Mouse (Mus musculus): ENCODE measurements around the gene Eftud2. TPM values are rescaled to one million over a fixed set of nuclear protein-coding genes. Genes with fewer than 3 reads are reported as not detected.

Eftud2 gene
- polyA plus RNA-seq, 1 experiment from 2014 or later = 233 TPM

- no peak overlapping the region for H3K9ac ChIP-seq
- no peak overlapping the region for H3K4me2 ChIP-seq (replicated peaks)
- H3K4me3 ChIP-seq = no peak overlapping the region
- no peak overlapping the region for H3K27ac ChIP-seq
- H3K27me3 ChIP-seq = no peaks in the 10 kb centered on the region
- ATAC-seq (ENCODE audit: insufficient number of reproducible peaks, insufficient read depth, low FRiP score, low TSS enrichment) = no peak
- peaks cover 31% of the 10 kb centered on the region for H3K4me1 ChIP-seq
- peaks cover 10% of the 10 kb centered on the region for H3K36me3 ChIP-seq
- H3K9me3 ChIP-seq = no peaks in the 10 kb centered on the region
Observed at GRCm38 (mm10) chr11:102814881-102815280, 65.9 kb downstream of the Eftud2 start.

- peaks cover 25% of the 10 kb centered on the region for H3K4me1 ChIP-seq
- peaks cover 10% of the 10 kb centered on the region for H3K36me3 ChIP-seq
- H3K9ac ChIP-seq = no peak overlapping the region
- WGBS = 49% methylated on average over 4 of the region's 4 CpGs
- no peaks in the 10 kb centered on the region for H3K9me3 ChIP-seq
- no peak overlapping the region for H3K4me2 ChIP-seq (replicated peaks)
- H3K4me3 ChIP-seq = no peak overlapping the region
- no peak for ATAC-seq (ENCODE audit: insufficient number of reproducible peaks, insufficient read depth, low FRiP score, low TSS enrichment)
- no peak overlapping the region for H3K27ac ChIP-seq
- H3K27me3 ChIP-seq = no peaks in the 10 kb centered on the region
Observed at GRCm38 (mm10) chr11:102810721-102811485, 69.9 kb downstream of the Eftud2 start.

GRCm38 (mm10) chr11:102808246-102808645, 72.5 kb downstream of the Eftud2 start:
- H3K27ac ChIP-seq = no peak overlapping the region
- peaks cover 17% of the 10 kb centered on the region; the same call in 1 of the 2 replicates for H3K4me1 ChIP-seq
- no peak overlapping the region for H3K4me3 ChIP-seq
- no peak overlapping the region for H3K4me2 ChIP-seq (replicated peaks)
- no peak overlapping the region for H3K9ac ChIP-seq
- 69% methylated on average over 5 of the region's 5 CpGs for WGBS
- peaks cover 30% of the 10 kb centered on the region for H3K36me3 ChIP-seq
- no peak for ATAC-seq (ENCODE audit: insufficient number of reproducible peaks, insufficient read depth, low FRiP score, low TSS enrichment)
- no peaks in the 10 kb centered on the region for H3K9me3 ChIP-seq
- H3K27me3 ChIP-seq = no peaks in the 10 kb centered on the region

- Histone ChIP-seq H3K4me1 (peaks cover 6% of the 10 kb centered on the region; the same call in 1 of the 2 replicates), H3K27ac (no peak overlapping the region), H3K9ac (no peak overlapping the region), H3K4me3 (no peak overlapping the region), H3K9me3 (no peaks in the 10 kb centered on the region), H3K36me3 (peaks cover 63% of the 10 kb centered on the region), H3K4me2 (replicated peaks) (no peak overlapping the region), H3K27me3 (no peaks in the 10 kb centered on the region)
- ATAC-seq (ENCODE audit: insufficient number of reproducible peaks, insufficient read depth, low FRiP score, low TSS enrichment) = no peak
- 85% methylated on average over 5 of the region's 5 CpGs for WGBS
Observed at GRCm38 (mm10) chr11:102803453-102803852, 77.3 kb downstream of the Eftud2 start.

GRCm38 (mm10) chr11:102794157-102794556, 86.6 kb downstream of the Eftud2 start:
- H3K36me3 ChIP-seq = peaks cover 22% of the 10 kb centered on the region
- WGBS = 66% methylated on average over 8 of the region's 8 CpGs

GRCm38 (mm10) chr11:102791682-102792445, 88.9 kb downstream of the Eftud2 start:
- WGBS = 50% methylated on average over 14 of the region's 14 CpGs
- no peak overlapping the region for H3K4me2 ChIP-seq (replicated peaks)
- no peak overlapping the region for H3K4me3 ChIP-seq
- H3K36me3 ChIP-seq = peaks cover 6% of the 10 kb centered on the region; the same call in 1 of the 2 replicates
- no peak overlapping the region for H3K27ac ChIP-seq
- no peak for ATAC-seq (ENCODE audit: insufficient number of reproducible peaks, insufficient read depth, low FRiP score, low TSS enrichment)
- H3K4me1 ChIP-seq = peaks cover 9% of the 10 kb centered on the region
- no peak overlapping the region for H3K9ac ChIP-seq
- no peaks in the 10 kb centered on the region for H3K9me3 ChIP-seq
- H3K27me3 ChIP-seq = no peaks in the 10 kb centered on the region

More at GRCm38 (mm10) chr11:102794157-102794556, 86.6 kb downstream of the Eftud2 start:
- Histone ChIP-seq H3K27ac (no peak overlapping the region), H3K27me3 (no peaks in the 10 kb centered on the region), H3K4me2 (replicated peaks) (no peak overlapping the region), H3K9ac (no peak overlapping the region), H3K9me3 (no peaks in the 10 kb centered on the region), H3K4me3 (no peak overlapping the region), H3K4me1 (peaks cover 9% of the 10 kb centered on the region)
- ATAC-seq (ENCODE audit: insufficient number of reproducible peaks, insufficient read depth, low FRiP score, low TSS enrichment) = no peak

Other genes starting within 250 kb of the Eftud2 start
- gene Meioc, start 217.3 kb downstream of the Eftud2 start, polyA plus RNA-seq (2016; fragmentation: Nextera tagmentation; extraction: Ambion mirVana) = 0.65 and 1.3 TPM in 2 replicates
- gene Ccdc43, start 183.2 kb downstream of the Eftud2 start, polyA plus RNA-seq (2016; fragmentation: Nextera tagmentation; extraction: Ambion mirVana) = 49.3 and 52.1 TPM in 2 replicates
- gene Adam11, start 119.5 kb downstream of the Eftud2 start, polyA plus RNA-seq (2016; fragmentation: Nextera tagmentation; extraction: Ambion mirVana) = 23.2 and 25.0 TPM in 2 replicates
- gene Gjc1, start 61.3 kb downstream of the Eftud2 start, polyA plus RNA-seq (2016; fragmentation: Nextera tagmentation; extraction: Ambion mirVana) = 103 and 105 TPM in 2 replicates
- gene Higd1b, start 45.1 kb downstream of the Eftud2 start, polyA plus RNA-seq (2016; fragmentation: Nextera tagmentation; extraction: Ambion mirVana) = not detected in 2 replicates
- gene Ccdc103, start 219 bp upstream of the Eftud2 start, polyA plus RNA-seq (2016; fragmentation: Nextera tagmentation; extraction: Ambion mirVana) = 1.0 and 1.7 TPM in 2 replicates
- 0.14 TPM in 1 of 2 replicates, not detected in the other for gene Fam187a, start 4.2 kb upstream of the Eftud2 start, polyA plus RNA-seq (2016; fragmentation: Nextera tagmentation; extraction: Ambion mirVana)
- gene Gfap, start 19.9 kb upstream of the Eftud2 start, polyA plus RNA-seq (2016; fragmentation: Nextera tagmentation; extraction: Ambion mirVana) = 0.29 and 0.41 TPM in 2 replicates
- gene Kif18b, start 44.1 kb upstream of the Eftud2 start, polyA plus RNA-seq (2016; fragmentation: Nextera tagmentation; extraction: Ambion mirVana) = 10.3 and 10.6 TPM in 2 replicates
- 3.7 and 3.9 TPM in 2 replicates for gene C1ql1, start 65.7 kb upstream of the Eftud2 start, polyA plus RNA-seq (2016; fragmentation: Nextera tagmentation; extraction: Ambion mirVana)
- 45.7 and 50.8 TPM in 2 replicates for gene Nmt1, start 147.2 kb upstream of the Eftud2 start, polyA plus RNA-seq (2016; fragmentation: Nextera tagmentation; extraction: Ambion mirVana)
- 170 and 174 TPM in 2 replicates for gene Dcakd, start 147.3 kb upstream of the Eftud2 start, polyA plus RNA-seq (2016; fragmentation: Nextera tagmentation; extraction: Ambion mirVana)
- gene Plcd3, start 220.7 kb upstream of the Eftud2 start, polyA plus RNA-seq (2016; fragmentation: Nextera tagmentation; extraction: Ambion mirVana) = 3.9 and 4.2 TPM in 2 replicates
- gene Acbd4, start 220.7 kb upstream of the Eftud2 start, polyA plus RNA-seq (2016; fragmentation: Nextera tagmentation; extraction: Ambion mirVana) = 9.7 and 11.2 TPM in 2 replicates
- 4.0 and 4.2 TPM in 2 replicates for gene Hexim1, start 235.2 kb upstream of the Eftud2 start, polyA plus RNA-seq (2016; fragmentation: Nextera tagmentation; extraction: Ambion mirVana)

Data from embryonic facial prominence, embryonic 12.5 days (tissue).